Mouse (Mus musculus) spleen, postnatal 10 days (tissue): ENCODE measurements at regions not wholly inside any gene's neighbourhood (a gene's known extent, or its start where the extent isn't known, plus 50 kb on each side); places are given as distances from the start of the nearest gene placed in this dataset.

Experiments used
- DNase-seq, 2 experiments: peaks; one replicate each; pipeline ENCODE4 v3.0.0; 2021 to 2022; ENCODE audit warnings: low spot score in 2 of 2

DNA sequence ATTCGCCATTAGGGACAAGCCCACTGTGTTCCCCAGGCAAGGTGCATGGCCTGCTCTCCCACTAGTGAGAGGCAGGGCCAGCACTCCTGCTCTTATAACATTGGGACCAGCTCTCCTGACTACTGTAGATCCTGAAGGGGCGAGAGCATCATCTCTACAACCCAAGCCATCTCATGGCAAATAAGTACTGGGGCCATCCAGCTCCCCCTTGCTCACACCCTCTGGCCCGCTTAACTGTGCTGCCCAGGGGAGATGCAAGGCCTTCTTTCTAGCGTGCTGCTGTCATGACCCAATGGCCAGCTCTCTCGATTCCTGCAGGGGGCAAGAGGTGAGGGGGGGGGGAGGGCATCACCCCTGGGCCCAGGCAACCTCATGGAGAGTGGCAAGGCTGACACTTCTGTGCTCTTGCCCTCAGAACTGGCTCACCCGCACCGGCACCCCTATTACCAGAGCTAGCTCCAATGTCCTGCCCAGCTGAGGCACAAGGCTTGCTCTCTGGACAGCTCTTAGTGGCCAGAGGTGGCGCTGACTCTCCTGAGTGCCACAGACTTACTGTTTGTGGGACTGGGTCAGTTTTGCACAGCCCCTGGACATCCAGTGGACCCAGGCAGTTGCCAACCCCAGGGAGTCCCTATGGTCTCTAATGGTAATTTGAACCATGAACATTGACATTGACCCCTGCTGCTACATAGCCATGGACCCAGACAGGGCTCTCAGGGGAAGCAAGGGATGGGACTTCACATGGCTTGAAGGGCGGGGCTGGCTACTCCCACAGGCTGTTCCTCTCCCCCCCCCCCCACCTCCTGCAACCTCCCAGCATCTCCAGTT lies 448.2 kb downstream of the Tdrd3 start:
- DNase-seq: no peak

DNA sequence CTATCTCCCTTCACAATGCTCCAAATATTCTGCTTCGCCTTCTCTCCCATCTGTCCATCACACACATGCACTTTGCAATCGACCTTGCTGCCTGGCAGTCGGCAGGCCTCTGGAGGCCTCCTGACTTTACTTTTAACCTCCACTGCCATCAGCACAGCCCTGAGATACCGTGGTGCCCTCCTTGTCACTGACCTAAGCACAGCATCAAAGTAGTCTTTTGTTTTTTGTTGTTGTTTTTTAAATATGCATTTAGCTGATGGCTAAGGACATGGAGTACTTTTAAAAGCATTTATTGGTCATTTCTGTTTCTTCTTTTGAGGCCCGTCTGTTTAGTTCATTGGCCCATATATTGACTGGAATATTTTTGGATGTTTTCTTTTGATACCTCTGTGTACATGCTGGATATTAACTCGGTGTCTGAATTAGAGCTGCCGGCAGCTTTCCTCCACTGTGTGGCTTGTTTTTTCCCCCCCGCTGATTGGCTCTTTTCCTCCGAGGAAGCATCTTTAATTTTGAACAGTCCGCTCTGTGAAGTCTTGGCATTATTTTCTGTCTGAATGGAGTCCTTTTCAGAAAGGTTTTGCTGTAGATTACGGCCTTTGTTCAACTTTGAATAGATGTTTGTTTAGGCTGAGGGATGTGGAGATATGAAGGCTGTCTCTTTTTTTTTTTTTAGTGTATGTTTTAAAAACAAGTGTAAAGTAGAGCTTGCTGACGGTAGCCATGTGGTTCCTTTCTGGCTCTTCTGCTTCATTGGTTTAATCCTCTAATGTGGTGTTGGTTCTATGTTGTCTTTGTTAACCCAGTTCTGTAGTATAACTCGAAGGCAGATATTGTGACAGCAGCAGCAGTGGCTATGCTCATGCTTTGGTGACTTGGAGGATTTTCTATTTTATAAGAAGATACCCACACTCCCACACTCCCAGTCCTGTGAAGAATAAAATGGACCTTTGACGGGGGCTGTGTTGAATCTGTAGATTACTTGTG lies 449.1 kb downstream of the Tdrd3 start:
- DNase-seq: no peak

DNA sequence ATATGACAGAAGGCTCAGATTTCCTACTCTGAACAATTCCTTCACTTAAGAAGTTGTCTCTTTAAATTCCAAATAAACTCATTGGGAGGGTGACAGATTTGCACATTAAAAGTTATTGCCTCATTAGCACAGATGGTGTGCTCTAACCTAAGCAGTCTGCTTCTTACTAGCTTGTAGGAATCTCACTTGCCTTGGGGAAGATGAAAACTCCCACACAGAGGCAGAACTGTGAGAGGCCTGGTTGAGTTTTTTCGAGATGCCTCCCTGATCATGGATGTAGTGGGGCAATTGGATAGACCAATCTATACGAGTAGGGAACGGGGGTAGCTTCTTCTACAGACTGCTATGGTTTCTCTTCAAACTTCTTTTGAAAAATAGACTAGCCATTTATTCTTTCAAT lies 485.3 kb downstream of the Tdrd3 start:
- no peak for DNase-seq

DNA sequence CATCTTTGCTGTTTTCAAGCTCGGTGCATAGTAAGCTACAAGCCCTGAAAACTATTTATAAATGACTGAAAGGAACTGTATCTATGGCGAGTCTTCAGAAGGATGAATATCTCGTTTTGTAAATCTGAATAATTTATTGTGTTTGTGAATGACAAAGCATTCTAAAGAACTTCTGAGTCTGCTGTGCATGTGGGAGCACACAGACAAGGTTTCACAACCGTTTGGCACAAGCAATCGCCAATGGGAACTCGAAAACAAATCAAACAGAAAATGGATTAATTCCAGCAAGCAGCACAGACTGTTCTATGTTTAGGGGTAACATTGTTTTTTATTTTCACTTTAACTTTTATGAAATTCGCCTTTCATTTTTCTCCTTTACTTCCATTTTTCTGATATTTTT lies 486.0 kb downstream of the Tdrd3 start:
- DNase-seq: no peak
